Mouse (Mus musculus): ENCODE results near the gene Minpp1.

The Minpp1 gene

GRCm38 (mm10) chr19:32528723-32529122 lies 43.2 kb downstream of the Minpp1 start:
- no peak for DNase-seq

GRCm38 (mm10) chr19:32529252-32529942 lies 43.8 kb downstream of the Minpp1 start:
- DNase-seq, result no peak

GRCm38 (mm10) chr19:32530296-32530695 lies 44.7 kb downstream of the Minpp1 start:
- no peak for DNase-seq

GRCm38 (mm10) chr19:32532331-32532730 lies 46.8 kb downstream of the Minpp1 start:
- no peak for DNase-seq

GRCm38 (mm10) chr19:32532737-32533505 lies 47.4 kb downstream of the Minpp1 start:
- DNase-seq, result no peak

GRCm38 (mm10) chr19:32534887-32535286 lies 49.3 kb downstream of the Minpp1 start:
- DNase-seq, result no peak

GRCm38 (mm10) chr19:32542784-32543490 lies 57.4 kb downstream of the Minpp1 start:
- DNase-seq, result no peak

GRCm38 (mm10) chr19:32547396-32547795 lies 61.8 kb downstream of the Minpp1 start:
- no peak for DNase-seq

GRCm38 (mm10) chr19:32548202-32548601 lies 62.6 kb downstream of the Minpp1 start:
- no peak for DNase-seq

- DNase-seq, result no peak
These were observed 64.9 kb downstream of the Minpp1 start for GRCm38 (mm10) chr19:32550446-32550845.

GRCm38 (mm10) chr19:32551442-32551841 lies 65.9 kb downstream of the Minpp1 start:
- DNase-seq, result no peak

- no peak for DNase-seq
These were observed 66.5 kb downstream of the Minpp1 start for GRCm38 (mm10) chr19:32552106-32552505.

- no peak for DNase-seq
These were observed 67.7 kb downstream of the Minpp1 start for GRCm38 (mm10) chr19:32553310-32553709.

GRCm38 (mm10) chr19:32555257-32555656 lies 69.7 kb downstream of the Minpp1 start:
- no peak for DNase-seq

Data from kidney, adult 8-10 months (tissue).